Mouse (Mus musculus): ENCODE data around the gene Skap1. TPM values are rescaled to one million over a fixed set of nuclear protein-coding genes. Genes with fewer than 3 reads are reported as not detected.
A peak's percentile ranks its signal among the peaks of the same experiment; 100 is the strongest.

Skap1 gene
- total RNA-seq, 4 experiments from 2014 or later, result 7.3 to 15.3 (median 11.2) TPM

DNA sequence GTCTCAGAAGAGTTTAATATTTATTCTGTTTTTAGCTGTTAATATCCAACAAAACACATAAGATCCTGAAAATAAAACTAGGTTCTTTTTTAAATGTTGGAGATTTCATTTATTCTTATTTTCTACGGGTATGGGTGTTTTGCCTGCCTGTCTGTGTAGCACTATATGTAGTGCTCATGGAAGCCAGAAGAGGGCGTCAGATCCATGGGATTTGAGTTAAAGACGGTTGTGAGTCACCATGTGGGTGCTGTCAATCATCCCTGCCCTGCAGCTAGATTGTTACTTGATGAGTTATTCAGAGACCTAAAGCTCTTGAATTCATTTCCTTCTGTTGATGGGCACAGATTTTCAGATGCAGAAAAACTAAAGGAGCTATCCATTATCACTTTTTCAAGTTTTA lies 108.1 kb downstream of the Skap1 start:
- no peak for DNase-seq

DNA sequence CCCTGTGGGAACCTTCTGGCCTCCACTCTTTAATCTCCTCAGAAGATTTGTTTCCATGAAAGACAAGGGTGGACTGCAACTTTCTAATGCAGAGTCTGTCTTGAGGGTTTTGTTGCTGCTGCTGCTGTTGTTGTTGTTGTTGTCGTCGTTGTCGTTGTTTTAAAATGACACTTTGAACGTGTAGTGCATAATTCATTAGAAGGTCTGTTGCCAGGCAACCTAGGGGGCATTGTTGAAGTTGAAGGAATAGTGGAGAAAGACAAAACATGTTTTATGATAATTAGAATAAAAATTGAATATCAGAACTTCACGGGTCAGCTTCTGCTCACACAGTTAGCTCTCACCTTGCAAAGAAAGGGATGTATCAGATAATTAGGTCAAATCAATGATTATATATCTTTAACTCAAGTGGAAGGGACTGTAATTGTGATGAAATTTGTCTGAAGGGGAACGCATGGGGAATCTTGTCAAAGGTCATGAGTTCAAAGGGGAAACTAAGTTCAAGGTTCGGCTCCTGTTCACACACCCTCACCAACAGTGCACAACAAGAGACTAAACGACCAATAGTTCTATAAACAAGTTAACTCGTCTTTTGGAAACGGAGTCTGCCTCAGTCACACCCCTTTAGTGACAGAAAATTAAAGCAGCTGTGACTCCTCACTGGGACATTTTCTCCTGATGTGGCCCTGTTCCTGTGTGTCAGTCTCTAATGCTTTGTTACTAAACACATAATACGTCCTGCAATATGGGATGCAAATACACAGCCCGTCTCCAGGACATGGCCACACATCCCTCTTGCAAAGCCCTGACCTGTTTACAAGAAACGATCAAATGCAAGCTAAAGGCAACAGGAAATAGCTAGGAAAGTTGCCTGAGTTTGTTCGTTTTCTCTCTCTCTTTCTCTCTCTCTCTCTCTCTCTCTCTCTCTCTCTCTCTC lies 112.4 kb downstream of the Skap1 start:
- no peak for DNase-seq

DNA sequence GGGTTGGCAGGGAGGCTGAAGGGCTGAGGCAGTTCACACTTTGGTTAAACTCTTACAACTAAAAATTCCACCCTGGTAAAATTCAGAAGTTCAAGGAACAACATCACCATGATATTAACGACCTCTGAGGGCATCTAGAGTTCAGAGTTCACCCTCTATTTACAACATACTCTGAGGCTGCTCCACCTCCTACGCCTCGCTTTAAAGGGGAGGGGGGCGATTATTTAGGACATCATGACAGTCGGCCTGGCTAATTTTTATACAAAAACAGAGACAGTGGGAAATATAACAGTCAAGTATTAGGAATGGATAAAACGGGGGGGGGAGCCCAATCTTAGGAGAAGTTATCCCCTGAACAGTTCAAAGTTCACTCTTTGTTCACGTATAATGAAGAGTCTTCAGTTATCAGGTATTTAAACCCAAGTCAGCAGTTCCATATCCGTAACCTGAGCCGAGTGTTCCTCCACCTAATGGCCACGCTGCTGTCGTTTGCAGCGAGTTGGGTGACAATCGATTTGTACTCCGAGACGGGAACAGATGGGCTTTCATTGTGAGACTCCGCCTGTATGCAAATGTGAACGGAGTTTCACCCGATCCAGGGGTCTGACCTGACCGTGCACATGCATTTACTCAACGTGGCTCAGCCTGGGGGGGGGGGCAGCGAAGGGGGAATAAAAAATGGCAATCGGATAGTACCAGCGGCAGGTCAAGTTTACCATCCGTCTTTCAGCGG lies 114.3 kb downstream of the Skap1 start:
- DNase-seq, result no peak

- no peak for DNase-seq
Observed at GRCm38 (mm10) chr11:96581604-96582384, 117.4 kb downstream of the Skap1 start.

- DNase-seq, result no peak
Observed at GRCm38 (mm10) chr11:96582595-96582994, 118.2 kb downstream of the Skap1 start.

DNA sequence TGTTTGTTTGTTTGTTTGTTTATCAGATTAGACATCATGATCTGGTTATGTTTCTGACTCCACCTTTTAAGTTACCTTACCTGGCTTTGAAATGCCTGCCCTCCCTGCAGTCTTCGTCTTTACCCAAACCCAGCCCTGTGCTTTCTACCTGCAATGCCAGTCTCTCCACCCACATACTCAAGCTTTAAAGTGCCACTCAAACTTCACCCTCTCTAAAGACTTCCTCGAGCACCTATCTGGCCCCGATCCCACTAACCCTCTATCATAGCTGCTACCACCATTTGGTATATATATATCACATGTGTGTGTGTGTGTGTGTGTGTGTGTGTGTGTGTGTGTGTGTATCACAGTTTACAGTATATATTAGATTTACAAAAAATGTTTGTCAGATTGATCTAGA lies 125.4 kb downstream of the Skap1 start:
- DNase-seq, result no peak

- no peak for DNase-seq
Observed at GRCm38 (mm10) chr11:96595890-96596289, 131.5 kb downstream of the Skap1 start.

DNA sequence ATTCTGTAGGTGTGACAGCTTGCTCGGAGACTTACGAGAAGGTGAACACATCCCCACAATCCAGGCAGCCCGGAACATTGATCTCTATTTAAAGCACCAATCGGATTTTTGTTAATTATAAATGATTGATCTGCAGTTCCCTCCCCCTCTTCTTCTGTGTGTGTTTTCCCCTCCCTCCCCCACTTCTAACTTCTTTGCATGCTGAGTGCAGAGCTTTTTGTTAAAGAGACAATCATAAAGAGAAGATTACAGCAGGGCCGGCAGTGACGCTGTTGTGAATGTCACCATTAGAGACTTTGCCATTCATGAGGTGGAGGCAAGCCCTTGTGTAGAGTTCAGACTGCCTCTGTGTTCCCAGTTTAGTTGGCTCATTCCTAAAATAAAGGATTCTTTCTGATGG lies 131.9 kb downstream of the Skap1 start:
- DNase-seq, result no peak

GRCm38 (mm10) chr11:96602806-96603205 lies 138.4 kb downstream of the Skap1 start:
- no peak for DNase-seq

- no peak for DNase-seq
Observed at GRCm38 (mm10) chr11:96604306-96604705, 139.9 kb downstream of the Skap1 start.

DNA sequence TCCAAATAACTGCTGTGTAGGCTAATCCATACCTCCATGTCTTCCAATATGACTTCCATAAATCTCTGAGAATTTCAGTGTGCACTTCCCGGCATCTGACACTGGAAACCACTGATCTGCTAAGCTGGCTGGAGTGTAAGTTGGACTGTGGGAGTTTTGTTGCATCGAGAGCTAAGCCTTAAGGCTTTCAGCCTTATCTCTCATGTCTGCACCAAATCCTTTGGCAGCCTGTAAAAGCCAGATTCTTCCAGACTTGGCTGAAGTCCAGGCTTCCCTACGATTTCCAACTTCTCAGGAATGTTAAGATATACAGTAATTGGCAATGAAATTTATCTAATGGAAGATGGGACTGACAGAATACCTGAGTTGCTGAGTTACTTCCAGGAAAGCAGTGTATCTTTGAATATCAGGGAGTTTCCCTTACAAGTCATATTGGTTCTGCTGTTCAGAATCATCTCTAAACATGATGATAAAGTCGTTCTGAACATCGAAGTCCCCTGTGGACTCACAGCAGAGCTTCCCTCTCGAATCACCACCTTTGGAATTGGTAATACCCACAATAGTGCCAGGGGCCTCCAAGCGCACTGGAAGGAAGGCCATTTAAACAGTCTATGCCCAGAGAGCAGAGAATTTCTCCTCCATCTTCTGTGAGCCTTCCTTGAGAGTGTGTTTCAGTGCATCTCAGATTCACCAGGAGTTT lies 140.5 kb downstream of the Skap1 start:
- DNase-seq, result no peak

DNA sequence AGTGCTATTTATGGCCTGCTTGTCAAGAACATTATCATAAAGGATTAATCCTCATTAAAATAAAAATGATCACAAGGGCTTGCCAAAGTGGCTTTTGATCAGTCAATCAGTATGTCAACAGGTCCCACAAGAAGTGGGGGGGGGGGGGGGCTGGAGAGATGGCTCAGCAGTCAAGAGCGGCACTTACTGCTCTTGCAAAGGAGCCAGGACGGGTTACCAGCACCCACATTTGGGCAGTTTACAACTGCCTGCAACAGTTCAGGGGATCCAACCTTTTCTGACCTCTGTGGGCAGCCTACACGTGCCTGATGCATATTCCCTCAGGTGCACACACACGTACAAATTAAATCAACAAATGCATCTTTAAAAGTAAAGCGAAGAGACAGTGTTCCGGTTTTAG lies 141.1 kb downstream of the Skap1 start:
- no peak for DNase-seq

DNA sequence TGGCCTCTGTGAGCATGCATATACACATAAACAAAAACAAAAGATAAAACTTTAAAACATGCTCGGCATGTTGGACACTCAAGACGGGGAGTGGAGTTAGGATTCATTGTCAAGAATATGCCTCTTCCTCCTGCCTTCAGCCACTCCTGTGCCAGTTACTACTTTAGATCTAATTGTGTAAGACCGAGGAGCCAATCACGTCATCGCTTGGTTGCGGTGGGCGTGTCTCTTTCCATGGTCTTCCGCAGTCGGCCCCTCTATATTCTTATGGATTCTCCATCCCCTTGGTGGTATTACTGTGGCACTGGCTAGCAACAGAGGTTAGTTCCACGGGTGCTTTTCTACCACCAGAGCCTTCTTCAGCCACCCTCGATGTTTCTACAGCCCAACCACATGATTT lies 148.2 kb downstream of the Skap1 start:
- DNase-seq, result no peak

DNA sequence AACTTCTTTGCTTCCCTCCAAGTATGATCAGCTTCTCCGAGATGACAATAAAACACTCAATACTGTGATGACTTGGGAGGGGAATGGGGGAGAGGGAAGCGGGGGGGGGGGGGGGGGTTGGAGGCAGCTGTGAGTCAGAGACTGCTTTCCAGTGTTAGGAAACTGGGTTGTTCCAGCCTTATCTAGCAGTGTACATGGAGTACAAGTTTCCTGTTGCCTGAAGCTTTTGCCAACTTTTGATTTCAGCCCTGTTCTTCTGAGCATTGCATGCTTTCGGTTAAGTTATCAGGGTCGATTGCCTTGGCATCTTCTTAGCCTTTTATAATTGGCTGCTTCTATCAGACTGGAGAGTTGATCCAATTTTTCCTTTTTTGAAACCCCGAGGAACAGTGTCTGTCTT lies 152.4 kb downstream of the Skap1 start:
- DNase-seq, result no peak

DNA sequence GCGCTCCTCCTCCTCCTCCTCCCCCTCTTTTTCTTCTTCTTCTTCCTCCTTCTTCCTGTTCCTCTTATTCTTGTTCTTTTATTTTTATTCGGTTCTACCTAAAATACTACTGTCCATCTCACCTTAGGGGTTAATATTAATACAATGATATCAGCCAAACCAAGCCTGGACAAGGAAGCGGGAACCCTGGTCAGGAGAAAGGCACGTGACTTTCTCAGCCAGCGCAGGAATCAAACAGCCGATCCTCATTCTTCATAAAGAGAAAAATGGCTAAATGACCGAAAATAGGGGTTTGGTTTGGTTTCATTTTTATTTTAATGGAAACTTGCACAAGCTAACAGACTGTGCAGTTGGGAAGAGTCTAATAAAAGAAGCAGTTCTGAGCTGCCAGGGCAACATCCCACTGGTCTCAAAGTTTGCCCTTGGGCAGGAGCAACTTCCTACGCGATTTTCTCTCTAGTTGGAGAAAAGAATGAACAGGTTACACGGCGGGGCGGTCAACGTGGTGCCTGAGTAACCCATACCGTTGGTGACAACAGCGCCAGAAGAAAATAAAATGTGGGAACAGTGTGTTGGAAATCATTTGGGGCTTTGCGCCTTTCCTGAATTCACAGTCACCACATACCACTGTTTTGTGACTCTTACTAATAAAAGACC lies 154.5 kb downstream of the Skap1 start:
- no peak for DNase-seq

GRCm38 (mm10) chr11:96619576-96619975 lies 155.2 kb downstream of the Skap1 start:
- no peak for DNase-seq

DNA sequence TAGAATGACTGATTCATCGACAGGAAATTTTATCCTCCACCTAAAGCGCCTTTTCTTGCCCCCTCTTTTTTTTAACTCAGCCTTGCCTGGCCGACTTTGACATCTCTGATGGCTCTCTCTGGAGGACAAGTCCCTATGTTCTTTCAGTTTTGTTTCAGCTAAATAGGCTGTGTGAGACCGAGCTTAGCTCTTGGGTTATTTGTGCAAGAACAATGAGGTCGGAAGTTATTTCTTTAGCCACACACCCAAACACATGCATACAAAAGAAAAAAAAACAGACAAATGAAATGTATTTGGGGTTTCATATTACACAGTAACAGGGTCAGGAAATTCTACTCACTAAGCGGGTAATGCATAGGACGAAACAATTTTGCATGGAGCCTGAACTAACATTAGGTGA lies 155.6 kb downstream of the Skap1 start:
- no peak for DNase-seq

- DNase-seq, result no peak
Observed at GRCm38 (mm10) chr11:96620660-96621059, 156.3 kb downstream of the Skap1 start.

DNA sequence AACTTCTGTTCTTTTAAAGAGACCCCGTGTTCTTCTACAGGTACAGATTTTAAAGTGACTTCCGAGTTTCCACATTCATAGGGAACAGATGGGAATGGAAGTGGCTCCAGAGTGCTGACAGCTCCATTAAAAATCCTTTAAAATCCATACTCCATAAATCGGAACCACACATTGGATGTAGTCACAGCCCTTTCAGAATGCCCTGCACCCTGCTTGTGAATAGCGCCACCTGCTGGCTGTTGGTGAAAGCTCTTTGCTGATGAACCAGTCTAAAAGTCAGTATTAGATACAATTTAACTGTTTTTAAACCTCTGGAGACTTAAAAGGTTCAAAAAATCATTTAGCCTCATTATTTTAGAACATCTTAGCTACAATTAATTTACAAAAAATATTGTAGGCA lies 156.8 kb downstream of the Skap1 start:
- peak; percentile 69 for DNase-seq

DNA sequence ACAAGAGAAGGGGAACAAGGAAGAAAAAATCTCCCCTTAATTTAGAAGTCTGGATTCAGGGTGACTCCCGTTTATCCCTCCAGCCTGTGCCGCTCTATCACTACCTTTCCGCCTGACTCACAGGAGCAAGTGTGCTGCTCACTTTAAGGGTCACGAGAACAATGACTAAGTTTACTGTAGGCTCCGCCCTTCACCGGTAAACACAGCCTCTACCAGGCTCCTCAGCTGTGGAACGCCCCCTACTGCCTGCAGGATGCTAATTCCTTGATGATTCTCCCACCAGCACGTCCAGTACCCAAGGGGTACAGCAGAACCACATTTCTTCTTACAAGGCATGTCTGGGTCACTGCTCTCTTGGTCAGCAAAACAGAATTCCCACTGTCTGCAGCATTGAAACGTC lies 158.4 kb downstream of the Skap1 start:
- peak; percentile 74 for DNase-seq

GRCm38 (mm10) chr11:96624436-96624835 lies 160.0 kb downstream of the Skap1 start:
- no peak for DNase-seq

- no peak for DNase-seq
Observed at GRCm38 (mm10) chr11:96629775-96630174, 165.4 kb downstream of the Skap1 start.
